Mouse (Mus musculus) urinary bladder, postnatal 4 days (tissue): ENCODE measurements at regions not wholly inside any gene's neighbourhood (a gene's known extent, or its start where the extent isn't known, plus 50 kb on each side); places are given as distances from the start of the nearest gene placed in this dataset.

ENCODE experiments used
- DNase-seq, 2 experiments: peaks; one replicate each; pipeline ENCODE4 v3.0.0; 2021 to 2022; ENCODE audit warnings: low spot score in 2 of 2

- no peak for DNase-seq
Measured at GRCm38 (mm10) chr19:32939692-32940091, 182.4 kb downstream of the Pten start.

DNA sequence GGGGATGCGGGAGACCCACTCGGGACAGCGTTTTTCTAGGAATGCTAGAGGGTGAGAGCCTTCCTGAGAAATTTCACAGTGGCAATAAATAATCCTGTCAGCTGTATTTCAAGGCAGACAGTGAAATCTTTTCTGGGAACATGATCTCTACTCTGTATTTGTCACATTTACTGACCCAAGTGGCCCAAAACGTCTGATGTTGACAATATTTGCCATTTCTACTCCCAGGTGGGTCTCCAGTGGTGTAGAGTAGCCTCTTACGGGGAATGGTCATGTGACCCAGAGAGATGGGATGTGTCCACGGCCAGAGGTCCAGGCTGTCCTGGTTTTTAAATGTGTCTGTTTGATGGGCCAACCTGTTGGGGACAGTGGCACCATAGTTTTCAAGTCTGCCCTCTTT lies 183.5 kb downstream of the Pten start:
- DNase-seq, result no peak

DNA sequence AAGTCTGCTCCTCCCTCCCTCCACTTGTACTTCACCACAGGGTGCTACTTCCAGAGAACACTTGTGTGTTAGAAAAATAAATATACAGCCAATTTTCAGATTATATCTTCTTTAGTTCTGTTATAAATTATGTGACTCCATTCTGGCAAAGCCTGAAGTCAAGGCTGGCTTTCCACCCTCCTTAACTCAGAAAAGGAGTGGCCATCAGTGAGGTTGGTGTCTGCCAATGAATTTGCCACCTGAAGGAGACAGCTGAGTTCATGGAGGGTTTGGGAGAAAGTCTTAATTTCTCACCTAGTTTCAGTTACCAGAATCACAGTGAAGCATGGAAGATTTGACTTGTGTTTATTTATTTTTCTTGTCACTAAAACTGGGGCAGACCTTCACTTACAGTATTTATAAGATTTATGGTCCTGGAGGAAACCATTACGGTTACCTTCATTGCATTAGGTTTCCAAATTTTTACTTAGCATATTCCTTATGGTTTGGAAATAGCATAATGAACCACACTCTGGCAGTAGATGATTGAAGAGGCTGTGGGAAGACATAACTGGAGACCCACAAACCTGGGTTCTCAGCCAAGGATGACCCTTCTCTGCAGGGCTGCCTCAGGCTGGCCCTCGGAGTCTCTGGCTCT lies 186.4 kb downstream of the Pten start:
- DNase-seq, result no peak

DNA sequence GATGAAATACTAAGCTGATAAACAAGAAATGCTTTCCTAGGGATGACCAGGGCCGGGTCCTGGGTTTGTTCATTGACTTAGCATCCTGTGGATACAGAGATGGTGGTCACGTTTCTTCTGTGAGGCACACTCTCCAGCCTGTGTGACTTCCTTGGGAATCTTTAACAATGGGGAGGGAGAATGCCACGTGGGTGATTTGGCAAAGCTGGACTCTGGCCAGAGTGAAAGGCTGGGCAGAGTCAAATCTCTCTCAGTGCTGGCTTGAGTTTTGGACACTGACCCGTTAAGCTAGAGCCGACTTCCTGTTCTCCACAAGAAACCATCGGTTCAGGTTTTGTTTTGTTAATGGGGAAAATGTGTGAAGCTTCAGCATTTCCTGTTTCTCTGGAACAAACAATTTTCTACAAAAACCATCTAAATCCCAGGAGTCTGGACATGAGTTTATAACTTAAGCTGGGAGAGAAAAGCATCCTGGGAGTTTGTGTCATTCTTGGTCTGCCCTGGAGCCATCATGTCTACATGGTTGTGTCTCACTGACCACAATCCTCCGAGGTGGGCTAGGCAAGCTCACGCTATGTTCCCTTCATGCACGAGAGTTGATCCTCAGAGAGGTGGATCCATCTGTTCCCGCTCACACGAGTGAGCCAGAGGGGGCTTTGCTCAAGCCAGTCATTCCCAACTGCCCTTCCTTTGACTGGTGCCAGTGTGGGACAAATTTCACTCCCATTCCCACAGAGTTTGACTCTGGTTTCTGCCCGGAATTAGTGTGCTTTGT lies 190.0 kb downstream of the Pten start:
- no peak for DNase-seq

DNA sequence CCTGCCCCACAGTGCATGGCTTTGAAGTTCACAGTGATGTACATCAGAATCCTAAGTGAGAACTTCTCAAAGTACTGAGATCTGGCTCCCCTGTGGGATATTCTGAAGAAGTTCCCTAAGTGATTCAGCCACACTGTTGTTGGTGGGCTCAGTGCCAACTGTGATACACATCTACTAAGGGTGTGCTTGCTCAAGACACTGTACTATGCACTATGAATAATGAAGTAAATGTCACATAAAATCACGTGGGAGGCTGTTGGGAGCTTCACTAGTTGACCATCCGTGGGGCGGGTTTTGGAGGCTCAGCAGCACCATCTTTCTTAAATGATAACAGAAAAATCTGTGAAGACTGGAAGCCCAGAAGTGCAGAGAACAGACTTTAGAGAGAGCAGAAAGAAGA lies 193.0 kb downstream of the Pten start:
- DNase-seq, result no peak

DNA sequence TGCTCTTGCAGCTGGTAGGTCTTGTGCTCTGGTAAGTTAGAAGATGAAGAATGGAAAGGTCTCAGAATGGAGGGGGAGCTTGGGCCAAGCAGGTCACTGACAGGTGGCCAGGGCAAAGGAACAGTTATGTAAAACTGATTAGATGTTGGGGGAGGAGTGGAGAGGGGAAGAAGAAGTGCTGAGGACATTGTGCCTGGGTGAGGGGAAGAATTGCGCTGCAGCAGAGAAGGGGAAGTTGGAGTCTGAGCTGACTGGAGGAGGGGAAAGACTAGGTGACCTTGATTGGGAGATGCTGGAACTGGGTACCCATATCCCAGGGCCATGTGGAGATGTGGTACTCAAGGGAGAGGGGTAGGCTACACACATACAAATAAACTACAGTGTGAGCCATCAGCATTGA lies 193.5 kb downstream of the Pten start:
- no peak for DNase-seq

DNA sequence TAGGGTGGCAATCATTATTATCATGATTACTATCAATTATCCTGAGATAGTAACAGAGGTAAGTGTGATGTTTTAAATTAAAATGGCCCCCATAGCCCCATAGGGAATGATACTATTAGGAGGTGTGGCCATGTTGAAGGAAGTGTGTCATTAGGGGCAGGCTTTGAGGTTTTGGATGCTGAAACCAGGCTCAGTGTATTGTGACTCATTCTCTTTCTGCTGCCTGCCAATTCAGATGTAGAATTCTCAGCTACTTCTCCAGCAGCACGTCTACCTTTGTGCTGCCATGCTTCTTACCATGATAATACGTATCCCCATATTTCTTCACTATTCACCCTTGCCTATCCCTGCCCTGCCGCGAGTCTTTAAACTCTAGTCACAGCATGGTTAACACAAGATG lies 195.1 kb downstream of the Pten start:
- no peak for DNase-seq

GRCm38 (mm10) chr19:32952928-32953687 lies 195.8 kb downstream of the Pten start:
- DNase-seq, result no peak

DNA sequence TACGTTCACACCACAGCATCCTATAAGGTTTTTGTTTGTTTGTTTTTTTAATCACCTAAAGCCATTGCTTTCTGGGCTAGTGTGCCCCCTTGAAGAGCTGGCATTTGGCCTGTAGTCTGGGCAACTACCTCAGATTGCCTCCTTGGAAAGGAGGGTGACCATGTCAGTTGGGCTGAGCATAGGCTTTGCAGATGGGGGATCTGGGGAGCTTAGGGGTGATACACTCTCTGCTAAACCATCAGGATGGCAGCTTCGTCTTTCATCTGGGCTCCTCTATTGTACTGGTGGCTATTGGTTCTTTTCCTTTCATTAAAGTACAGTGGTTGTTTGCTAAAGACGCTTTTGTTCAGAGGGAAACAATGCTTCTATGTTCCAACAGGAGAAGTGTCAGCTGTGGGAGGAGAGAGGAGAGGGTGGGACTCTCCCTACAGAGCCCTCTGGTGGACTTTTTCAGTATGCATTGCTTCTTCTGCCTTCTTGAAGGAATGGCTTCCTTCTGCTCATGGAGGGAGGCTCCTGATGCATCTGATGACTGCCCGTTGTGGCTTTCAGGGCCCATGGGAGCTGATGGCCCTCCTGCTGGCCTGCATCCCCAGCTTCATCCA lies 196.8 kb downstream of the Pten start:
- no peak for DNase-seq

GRCm38 (mm10) chr19:32954942-32955341 lies 197.6 kb downstream of the Pten start:
- no peak for DNase-seq

GRCm38 (mm10) chr19:32956143-32956915 lies 199.0 kb downstream of the Pten start:
- DNase-seq, result no peak

DNA sequence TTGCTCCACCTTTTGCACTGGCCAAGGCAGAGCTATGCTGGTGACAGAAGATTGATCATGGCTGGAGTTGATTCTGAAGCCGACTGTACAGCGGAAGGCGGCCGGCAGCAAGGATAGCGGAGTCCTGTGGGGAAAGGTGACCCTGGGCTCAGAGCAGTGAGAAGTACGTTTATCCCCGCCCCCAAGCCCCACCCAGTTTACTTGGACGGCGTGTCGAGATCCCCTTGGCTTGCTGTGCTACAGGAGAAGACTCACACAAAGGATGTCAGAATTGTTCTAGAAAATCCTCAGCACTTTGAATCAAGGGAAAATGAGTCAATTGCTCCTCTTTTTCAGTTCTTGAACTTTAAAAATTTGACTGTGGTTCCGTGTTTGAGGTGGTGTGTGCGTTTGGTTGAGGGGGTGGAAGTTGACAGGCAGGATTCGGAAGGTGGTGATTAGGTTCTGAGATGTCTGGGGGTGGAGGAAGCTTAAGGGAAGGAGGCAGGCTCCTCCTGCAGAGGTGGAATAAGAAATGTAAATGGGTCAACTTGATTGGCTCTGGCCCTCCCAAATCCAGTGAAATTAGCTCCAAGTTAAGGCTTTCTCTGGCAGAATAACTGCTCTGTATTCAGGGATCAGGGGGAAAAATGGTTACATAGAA lies 199.7 kb downstream of the Pten start:
- no peak for DNase-seq

DNA sequence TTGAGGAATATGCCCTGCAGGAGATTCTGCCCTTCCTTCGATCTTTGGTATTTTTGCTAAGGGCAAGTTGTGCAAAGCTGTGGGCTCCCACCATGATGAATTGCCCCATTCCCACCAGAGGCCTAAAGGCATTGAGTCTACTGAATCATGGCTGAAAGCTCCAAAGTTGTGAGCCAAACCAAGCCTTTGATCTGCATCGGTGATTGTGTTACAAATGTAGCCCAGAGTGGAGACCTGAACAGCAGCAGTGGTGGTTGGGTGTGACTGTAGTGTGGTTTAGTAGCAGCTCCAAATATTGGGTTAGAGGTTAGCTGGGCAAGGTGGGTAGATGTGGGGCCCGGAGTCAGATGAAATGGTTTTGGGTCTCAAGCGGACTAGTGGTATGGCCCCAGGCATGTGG lies 201.0 kb downstream of the Pten start:
- DNase-seq, result no peak

- no peak for DNase-seq
Measured at GRCm38 (mm10) chr19:32958791-32959190, 201.5 kb downstream of the Pten start.

DNA sequence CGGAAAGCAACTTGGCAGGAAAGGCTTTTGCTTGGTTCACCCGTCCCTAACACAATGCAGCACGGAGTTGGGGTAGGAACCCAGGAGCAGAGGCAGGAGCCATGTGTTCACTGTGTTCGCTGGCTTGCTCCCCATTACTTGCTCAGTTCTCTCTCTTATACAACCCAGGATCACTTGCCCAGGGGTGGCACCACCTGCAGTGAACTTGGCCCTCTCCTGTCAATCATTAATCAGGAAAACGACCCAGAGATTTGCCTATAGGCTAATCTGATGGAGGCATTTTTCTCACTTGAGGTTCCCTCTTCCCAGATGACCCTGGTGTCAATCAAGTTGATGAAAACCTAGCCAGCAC lies 202.5 kb downstream of the Pten start:
- no peak for DNase-seq

GRCm38 (mm10) chr19:32960196-32960947 lies 203.1 kb downstream of the Pten start:
- no peak for DNase-seq

DNA sequence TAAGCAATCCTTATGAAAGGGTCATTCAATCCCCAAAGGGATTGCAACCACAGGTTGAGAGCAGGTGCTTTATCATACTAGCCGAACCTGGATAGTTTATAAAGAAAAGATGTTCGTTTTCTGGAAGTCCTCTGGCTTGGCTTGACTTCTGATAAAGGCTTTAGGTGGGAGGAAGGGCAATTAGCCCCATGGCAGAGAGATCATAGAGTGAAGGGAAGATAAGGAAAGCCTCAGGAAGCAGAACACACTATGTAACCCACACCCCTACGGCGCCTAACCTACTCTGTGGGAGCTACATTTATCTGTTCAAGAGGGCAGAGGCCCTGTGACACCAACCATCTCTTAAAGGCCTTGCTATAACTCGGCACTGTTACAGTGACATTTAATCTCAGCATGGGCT lies 204.2 kb downstream of the Pten start:
- DNase-seq, result no peak

- no peak for DNase-seq
Measured at GRCm38 (mm10) chr19:32963983-32964382, 206.7 kb downstream of the Pten start.

DNA sequence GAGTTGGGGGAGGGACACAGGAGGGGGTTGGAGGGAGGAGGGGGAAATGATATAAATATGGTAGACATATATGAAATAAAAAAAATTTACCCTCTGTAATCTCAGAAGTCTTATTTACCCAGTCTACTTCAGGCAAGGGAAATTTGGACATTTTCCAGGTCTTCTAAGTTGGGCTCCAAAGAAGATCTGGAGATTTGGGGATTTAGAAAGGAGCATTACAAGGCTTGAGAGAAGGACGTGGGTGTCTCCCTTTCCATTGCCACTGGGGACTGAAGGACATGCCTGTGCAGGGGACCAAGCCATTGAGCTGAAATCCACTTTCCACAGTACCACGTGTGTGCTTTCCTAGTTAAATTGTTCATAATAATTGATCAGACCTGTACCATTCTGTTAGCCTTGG lies 208.2 kb downstream of the Pten start:
- DNase-seq, result no peak

GRCm38 (mm10) chr19:32969213-32969776 lies 212.0 kb downstream of the Pten start:
- no peak for DNase-seq
